Mouse (Mus musculus): ENCODE measurements at regions not wholly inside any gene's neighbourhood (a gene's known extent, or its start where the extent isn't known, plus 50 kb on each side); places are given as distances from the start of the nearest gene placed in this dataset.

DNA sequence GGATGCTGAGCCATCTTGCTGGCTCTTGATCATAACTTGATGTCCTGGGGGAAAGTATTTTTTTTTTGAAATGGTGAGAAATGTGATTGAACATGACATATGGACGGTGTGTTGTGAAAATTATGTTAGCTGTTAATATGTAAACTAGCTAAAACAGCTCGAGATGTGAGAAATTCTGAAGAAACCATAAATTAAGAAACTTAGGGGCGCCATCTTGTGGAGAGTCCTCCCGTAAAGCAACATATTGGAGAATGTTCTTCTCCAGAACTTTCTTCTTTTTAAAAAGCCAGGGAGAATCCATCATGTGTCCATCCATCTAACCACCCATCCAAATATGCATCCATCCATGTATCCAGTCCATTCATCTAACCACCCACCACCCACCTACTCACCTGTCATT, 158.7 kb upstream of the Eif4g2 start:
- no peaks in the 10 kb centered on the region for H3K27me3 ChIP-seq (ENCODE audit: control insufficient read depth, insufficient read depth, low read depth, low read length)
- no peak overlapping the region for H3K4me3 ChIP-seq (ENCODE audit: low read depth, low read length)
- no peak overlapping the region for H3K9ac ChIP-seq (ENCODE audit: low read depth, low read length)
- ATAC-seq (ENCODE audit: low read depth) = no peak
- WGBS (ENCODE audit: insufficient replicate concordance) = 25% methylated on average over 4 of the region's 4 CpGs
- H3K4me2 ChIP-seq (ENCODE audit: low read depth, low read length) = no peak overlapping the region
- H3K27ac ChIP-seq (ENCODE audit: low read length) = no peak overlapping the region
- no peaks in the 10 kb centered on the region for H3K9me3 ChIP-seq (replicated peaks; ENCODE audit: control insufficient read depth, low read length)
- H3K36me3 ChIP-seq (ENCODE audit: control insufficient read depth, insufficient read depth) = no peaks in the 10 kb centered on the region
- no peaks in the 10 kb centered on the region for H3K4me1 ChIP-seq (ENCODE audit: control insufficient read depth, low read depth, low read length)

DNA sequence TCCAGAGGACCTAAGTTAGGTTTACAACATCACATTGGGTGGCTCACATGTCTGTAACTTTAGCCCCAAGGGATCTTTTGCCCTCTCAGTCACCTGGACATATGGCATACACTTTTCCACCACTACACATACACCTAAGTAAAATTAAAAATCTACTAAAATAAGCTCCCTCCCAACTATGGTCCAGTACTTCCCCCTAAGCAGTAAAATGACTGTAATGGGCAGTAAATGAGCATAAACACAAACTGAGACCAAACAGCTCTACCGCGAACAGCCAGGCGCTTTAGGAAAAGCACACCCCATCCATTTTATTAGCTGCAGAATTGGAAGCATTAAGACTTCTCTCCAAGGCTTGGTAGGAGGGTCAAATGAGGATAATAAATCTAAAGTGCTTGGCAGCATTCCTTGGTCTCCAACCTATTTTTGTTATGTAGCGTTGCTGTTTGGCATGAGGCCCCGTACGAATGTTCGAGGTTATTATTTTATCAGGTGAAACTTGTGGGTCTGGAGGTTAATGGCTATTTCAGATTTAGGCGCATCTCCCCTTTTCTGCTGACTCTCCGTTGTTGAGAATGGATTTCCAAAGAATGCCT, 157.5 kb upstream of the Eif4g2 start:
- Histone ChIP-seq H3K27ac (ENCODE audit: low read length) (no peak overlapping the region), H3K9ac (ENCODE audit: low read depth, low read length) (no peak overlapping the region), H3K4me3 (ENCODE audit: low read depth, low read length) (no peak overlapping the region), H3K4me2 (ENCODE audit: low read depth, low read length) (no peak overlapping the region), H3K36me3 (ENCODE audit: control insufficient read depth, insufficient read depth) (no peaks in the 10 kb centered on the region), H3K4me1 (ENCODE audit: control insufficient read depth, low read depth, low read length) (no peaks in the 10 kb centered on the region), H3K27me3 (ENCODE audit: control insufficient read depth, insufficient read depth, low read depth, low read length) (no peaks in the 10 kb centered on the region), H3K9me3 (replicated peaks; ENCODE audit: control insufficient read depth, low read length) (no peaks in the 10 kb centered on the region)
- WGBS (ENCODE audit: insufficient replicate concordance) = 79% methylated on average over 9 of the region's 9 CpGs
- ATAC-seq (ENCODE audit: low read depth) = no peak

DNA sequence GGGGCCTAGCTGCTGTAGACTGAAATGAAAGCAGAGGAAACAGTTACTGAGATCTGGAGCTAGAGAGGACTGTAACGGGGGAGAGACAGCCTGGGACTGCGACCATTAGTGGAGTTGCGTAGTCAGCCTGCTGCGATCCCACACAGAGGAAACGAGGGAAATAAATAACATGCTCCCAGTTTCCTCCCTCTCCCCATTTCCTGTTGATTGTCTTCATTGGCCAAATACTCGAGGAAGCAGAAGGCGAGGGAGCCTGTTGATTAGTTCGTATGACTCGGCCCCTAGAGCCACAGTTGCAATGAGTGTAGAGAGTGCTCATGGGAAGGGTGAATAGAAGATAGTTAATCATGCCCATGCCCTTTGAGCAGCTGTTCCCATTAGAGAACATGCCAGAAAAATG, 155.0 kb upstream of the Eif4g2 start:
- no peak overlapping the region for H3K4me3 ChIP-seq (ENCODE audit: low read depth, low read length)
- 25% methylated on average over 9 of the region's 9 CpGs for WGBS (ENCODE audit: insufficient replicate concordance)
- H3K9ac ChIP-seq (ENCODE audit: low read depth, low read length) = no peak overlapping the region
- no peak overlapping the region for H3K4me2 ChIP-seq (ENCODE audit: low read depth, low read length)
- no peaks in the 10 kb centered on the region for H3K9me3 ChIP-seq (replicated peaks; ENCODE audit: control insufficient read depth, low read length)
- H3K27ac ChIP-seq (ENCODE audit: low read length) = no peak overlapping the region
- peak; percentile 41; the same call in 1 of the 2 replicates for ATAC-seq (ENCODE audit: low read depth)
- H3K27me3 ChIP-seq (ENCODE audit: control insufficient read depth, insufficient read depth, low read depth, low read length) = no peaks in the 10 kb centered on the region
- H3K36me3 ChIP-seq (ENCODE audit: control insufficient read depth, insufficient read depth) = no peaks in the 10 kb centered on the region
- no peaks in the 10 kb centered on the region for H3K4me1 ChIP-seq (ENCODE audit: control insufficient read depth, low read depth, low read length)

DNA sequence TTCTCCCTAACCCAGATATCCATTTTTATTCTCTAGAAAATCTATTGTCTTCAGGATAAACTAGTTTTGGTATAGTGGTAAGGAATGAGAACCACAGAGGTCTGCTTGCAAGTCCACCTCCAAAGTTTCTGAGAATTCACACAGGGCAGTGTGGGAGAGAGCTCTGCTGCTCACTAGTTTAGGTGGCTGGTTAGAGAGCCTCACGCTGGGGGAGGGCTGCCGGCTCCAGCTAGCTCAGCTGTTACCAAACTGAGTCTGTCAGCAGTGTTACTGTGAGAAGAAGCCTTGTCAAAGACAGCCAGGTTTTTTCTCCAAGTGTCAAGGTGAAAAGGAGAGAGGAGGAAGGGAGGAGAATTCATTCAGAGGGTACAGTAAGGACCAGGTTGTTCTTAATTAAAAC, 147.8 kb upstream of the Eif4g2 start:
- H3K9me3 ChIP-seq (replicated peaks; ENCODE audit: control insufficient read depth, low read length) = no peaks in the 10 kb centered on the region
- no peaks in the 10 kb centered on the region for H3K27me3 ChIP-seq (ENCODE audit: control insufficient read depth, insufficient read depth, low read depth, low read length)
- H3K4me2 ChIP-seq (ENCODE audit: low read depth, low read length) = no peak overlapping the region
- 65% methylated on average over 2 of the region's 2 CpGs for WGBS (ENCODE audit: insufficient replicate concordance)
- H3K9ac ChIP-seq (ENCODE audit: low read depth, low read length) = no peak overlapping the region
- H3K4me1 ChIP-seq (ENCODE audit: control insufficient read depth, low read depth, low read length) = peaks cover 7% of the 10 kb centered on the region; the same call in 1 of the 2 replicates
- H3K36me3 ChIP-seq (ENCODE audit: control insufficient read depth, insufficient read depth) = no peaks in the 10 kb centered on the region
- no peak overlapping the region for H3K27ac ChIP-seq (ENCODE audit: low read length)
- no peak for ATAC-seq (ENCODE audit: low read depth)
- no peak overlapping the region for H3K4me3 ChIP-seq (ENCODE audit: low read depth, low read length)

DNA sequence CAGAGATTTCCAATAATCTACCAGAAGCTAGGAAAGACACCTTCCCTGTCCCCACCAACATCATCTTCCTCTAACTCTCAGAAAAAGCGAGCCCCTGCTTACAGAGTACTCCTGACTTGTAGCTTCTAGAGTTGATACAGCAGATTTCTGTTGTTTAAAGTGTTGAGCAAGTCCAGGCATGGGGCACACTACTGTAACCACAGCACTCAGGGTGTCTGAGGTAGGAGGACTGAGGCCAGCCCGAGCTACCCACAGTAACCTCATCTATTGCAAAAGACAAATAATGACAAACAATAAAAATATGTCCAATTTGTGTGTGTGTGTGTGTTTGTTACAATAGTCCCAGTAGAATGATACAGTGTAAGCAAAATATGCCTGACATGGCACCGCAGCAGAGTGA, 144.3 kb upstream of the Eif4g2 start:
- 42% methylated on average over 3 of the region's 3 CpGs for WGBS (ENCODE audit: insufficient replicate concordance)
- Histone ChIP-seq H3K27ac (ENCODE audit: low read length) (0 out of 2 replicates have a peak overlapping the region, but pooled peaks have one; percentile 3), H3K27me3 (ENCODE audit: control insufficient read depth, insufficient read depth, low read depth, low read length) (no peaks in the 10 kb centered on the region), H3K4me3 (ENCODE audit: low read depth, low read length) (no peak overlapping the region), H3K4me2 (ENCODE audit: low read depth, low read length) (no peak overlapping the region; the same call in 1 of the 2 replicates), H3K9ac (ENCODE audit: low read depth, low read length) (no peak overlapping the region), H3K36me3 (ENCODE audit: control insufficient read depth, insufficient read depth) (no peaks in the 10 kb centered on the region), H3K9me3 (replicated peaks; ENCODE audit: control insufficient read depth, low read length) (no peaks in the 10 kb centered on the region), H3K4me1 (ENCODE audit: control insufficient read depth, low read depth, low read length) (peaks cover 7% of the 10 kb centered on the region; the same call in 1 of the 2 replicates)
- peak; percentile 63 for ATAC-seq (ENCODE audit: low read depth)

DNA sequence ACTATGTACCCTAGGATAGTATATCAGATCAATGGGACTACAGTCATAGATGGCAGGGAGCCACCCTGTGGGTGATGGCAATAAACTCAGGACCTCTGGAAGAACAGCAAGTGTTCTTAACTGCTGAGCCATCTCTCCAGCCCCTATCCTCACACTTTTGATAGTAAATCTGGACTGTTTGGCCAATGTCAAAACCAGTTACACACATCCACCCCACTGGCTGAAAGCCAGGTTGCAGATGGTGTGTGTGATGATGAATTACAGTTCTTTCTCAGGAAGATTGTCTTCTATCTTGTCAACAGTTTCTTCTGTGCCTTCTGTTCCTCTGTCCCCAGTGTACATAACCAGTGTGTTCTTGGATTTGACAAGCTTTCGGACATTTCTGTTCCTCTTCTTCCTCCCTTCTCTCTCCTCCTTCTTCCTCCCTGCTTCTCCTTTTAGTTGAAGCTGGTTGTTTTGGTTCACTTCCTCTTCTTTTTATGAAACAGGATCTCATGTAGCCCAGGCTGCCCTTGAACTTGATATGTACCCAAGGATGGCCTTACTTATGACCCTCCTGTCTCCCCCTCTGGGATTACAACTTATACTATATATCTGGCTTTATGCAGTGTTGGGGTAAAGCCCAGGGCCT, 143.3 kb upstream of the Eif4g2 start:
- H3K4me1 ChIP-seq (ENCODE audit: control insufficient read depth, low read depth, low read length) = peaks cover 7% of the 10 kb centered on the region; the same call in 1 of the 2 replicates
- H3K4me3 ChIP-seq (ENCODE audit: low read depth, low read length) = no peak overlapping the region
- no peaks in the 10 kb centered on the region for H3K9me3 ChIP-seq (replicated peaks; ENCODE audit: control insufficient read depth, low read length)
- WGBS (ENCODE audit: insufficient replicate concordance) = 46% methylated on average over 1 of the region's 1 CpGs
- no peak overlapping the region for H3K9ac ChIP-seq (ENCODE audit: low read depth, low read length)
- H3K27ac ChIP-seq (ENCODE audit: low read length) = no peak overlapping the region
- no peaks in the 10 kb centered on the region for H3K36me3 ChIP-seq (ENCODE audit: control insufficient read depth, insufficient read depth)
- no peak overlapping the region for H3K4me2 ChIP-seq (ENCODE audit: low read depth, low read length)
- H3K27me3 ChIP-seq (ENCODE audit: control insufficient read depth, insufficient read depth, low read depth, low read length) = no peaks in the 10 kb centered on the region
- no peak for ATAC-seq (ENCODE audit: low read depth)

DNA sequence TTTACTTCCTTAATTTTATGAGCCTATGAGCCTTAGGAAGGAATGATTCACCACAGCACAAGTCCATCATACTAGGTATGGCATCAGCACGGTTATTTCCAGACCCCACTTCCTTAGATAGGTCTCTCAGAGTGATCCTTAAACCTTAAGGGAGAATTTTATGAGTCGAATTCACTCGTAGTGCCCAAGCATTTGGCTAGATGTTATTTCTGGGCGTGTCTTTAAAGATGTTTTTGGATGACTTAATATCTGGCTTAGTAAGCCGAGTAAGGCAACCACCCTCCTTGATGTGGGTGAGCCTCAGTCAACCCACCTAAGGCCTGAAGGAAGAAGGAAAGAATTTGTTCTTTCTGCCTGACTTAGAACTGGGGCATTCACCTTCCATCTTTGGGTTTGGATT, 132.8 kb upstream of the Eif4g2 start:
- ATAC-seq (ENCODE audit: low read depth) = no peak
- Histone ChIP-seq H3K9me3 (replicated peaks; ENCODE audit: control insufficient read depth, low read length) (no peaks in the 10 kb centered on the region), H3K4me3 (ENCODE audit: low read depth, low read length) (no peak overlapping the region), H3K4me1 (ENCODE audit: control insufficient read depth, low read depth, low read length) (no peaks in the 10 kb centered on the region), H3K4me2 (ENCODE audit: low read depth, low read length) (no peak overlapping the region), H3K36me3 (ENCODE audit: control insufficient read depth, insufficient read depth) (no peaks in the 10 kb centered on the region), H3K9ac (ENCODE audit: low read depth, low read length) (no peak overlapping the region), H3K27me3 (ENCODE audit: control insufficient read depth, insufficient read depth, low read depth, low read length) (no peaks in the 10 kb centered on the region), H3K27ac (ENCODE audit: low read length) (no peak overlapping the region)
- WGBS (ENCODE audit: insufficient replicate concordance) = 54% methylated on average over 5 of the region's 5 CpGs

DNA sequence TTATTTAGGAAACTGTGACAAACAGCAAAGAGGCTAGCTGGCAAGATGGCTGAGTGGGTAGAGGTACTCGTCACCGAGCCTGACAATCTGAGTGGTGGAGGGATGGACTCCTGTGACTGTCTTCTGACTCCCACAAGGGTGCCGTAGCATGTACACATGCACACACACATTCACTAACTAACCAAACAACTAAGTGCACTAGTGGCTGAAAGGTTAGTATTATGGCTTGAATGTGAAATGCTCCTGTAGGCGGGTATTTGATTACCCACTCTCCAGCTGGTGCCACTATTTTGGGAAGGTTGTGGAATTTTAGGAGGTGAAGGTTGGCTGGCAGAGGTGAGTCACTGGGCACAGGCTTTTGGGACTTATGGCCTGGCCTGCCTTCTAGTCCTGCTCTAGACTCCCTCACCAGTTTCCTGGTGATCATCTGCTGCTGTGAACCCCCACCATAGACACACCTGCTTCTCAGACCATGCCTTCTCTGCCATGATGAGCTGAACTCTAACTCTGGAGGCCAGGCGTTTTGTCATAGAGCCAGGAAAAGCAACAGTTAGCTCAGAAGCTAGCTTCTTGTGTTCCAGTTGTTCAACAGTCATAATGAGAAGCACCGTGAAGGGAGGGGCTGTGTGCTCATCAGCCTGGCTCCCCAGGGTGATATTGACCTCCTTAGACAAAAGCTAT, 131.5 kb upstream of the Eif4g2 start:
- H3K9me3 ChIP-seq (replicated peaks; ENCODE audit: control insufficient read depth, low read length) = no peaks in the 10 kb centered on the region
- 65% methylated on average over 6 of the region's 6 CpGs for WGBS (ENCODE audit: insufficient replicate concordance)
- H3K36me3 ChIP-seq (ENCODE audit: control insufficient read depth, insufficient read depth) = no peaks in the 10 kb centered on the region
- H3K27ac ChIP-seq (ENCODE audit: low read length) = no peak overlapping the region
- no peak for ATAC-seq (ENCODE audit: low read depth)
- H3K9ac ChIP-seq (ENCODE audit: low read depth, low read length) = no peak overlapping the region
- H3K4me1 ChIP-seq (ENCODE audit: control insufficient read depth, low read depth, low read length) = no peaks in the 10 kb centered on the region
- H3K4me2 ChIP-seq (ENCODE audit: low read depth, low read length) = no peak overlapping the region
- no peak overlapping the region for H3K4me3 ChIP-seq (ENCODE audit: low read depth, low read length)
- H3K27me3 ChIP-seq (ENCODE audit: control insufficient read depth, insufficient read depth, low read depth, low read length) = no peaks in the 10 kb centered on the region

DNA sequence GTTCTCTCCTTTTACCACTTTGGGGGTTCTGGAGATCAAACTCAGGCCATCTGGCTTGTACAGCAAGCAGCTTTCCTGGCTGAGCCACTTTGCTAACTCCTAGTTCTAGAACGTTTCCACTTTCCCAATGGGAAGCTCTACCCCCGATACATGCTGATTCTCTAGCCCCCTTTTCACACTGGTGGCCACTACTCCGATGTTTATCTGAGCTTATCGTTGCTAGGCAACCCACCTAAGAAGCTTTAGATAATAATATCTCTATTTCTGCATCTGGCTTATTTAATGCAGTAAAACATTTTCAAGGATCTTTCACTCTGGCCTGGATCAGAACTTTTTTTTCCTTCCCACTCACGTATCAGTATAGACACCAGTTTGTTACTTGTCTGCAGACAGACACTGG, 129.4 kb upstream of the Eif4g2 start:
- no peaks in the 10 kb centered on the region for H3K9me3 ChIP-seq (replicated peaks; ENCODE audit: control insufficient read depth, low read length)
- no peak overlapping the region for H3K4me3 ChIP-seq (ENCODE audit: low read depth, low read length)
- no peaks in the 10 kb centered on the region for H3K4me1 ChIP-seq (ENCODE audit: control insufficient read depth, low read depth, low read length)
- no peak overlapping the region for H3K9ac ChIP-seq (ENCODE audit: low read depth, low read length)
- no peaks in the 10 kb centered on the region for H3K36me3 ChIP-seq (ENCODE audit: control insufficient read depth, insufficient read depth)
- WGBS (ENCODE audit: insufficient replicate concordance) = 62% methylated on average over 5 of the region's 5 CpGs
- no peak overlapping the region for H3K27ac ChIP-seq (ENCODE audit: low read length)
- no peak for ATAC-seq (ENCODE audit: low read depth)
- no peak overlapping the region for H3K4me2 ChIP-seq (ENCODE audit: low read depth, low read length)
- H3K27me3 ChIP-seq (ENCODE audit: control insufficient read depth, insufficient read depth, low read depth, low read length) = no peaks in the 10 kb centered on the region
